Mouse (Mus musculus) layer of hippocampus, adult 9-10 months (tissue): ENCODE results near the gene Vim.
A peak's percentile ranks its signal among the peaks of the same experiment; 100 is the strongest.

Experiments used
- DNase-seq: peaks from one replicate; pipeline ENCODE4 v3.0.0; 2022; ENCODE audit warnings: low spot score

Gene Vim

GRCm38 (mm10) chr2:13573408-13574065 lies at the start of gene Vim:
TSS of gene Vim (plus strand) at chr2:13573927.
- no peak for DNase-seq

- DNase-seq, result no peak
Observed at GRCm38 (mm10) chr2:13526205-13526604, 47.5 kb upstream of the Vim start.

- DNase-seq, result no peak
Observed at GRCm38 (mm10) chr2:13527125-13527524, 46.6 kb upstream of the Vim start.

- DNase-seq, result no peak
Observed at GRCm38 (mm10) chr2:13527531-13527930, 46.2 kb upstream of the Vim start.

- no peak for DNase-seq
Observed at GRCm38 (mm10) chr2:13529253-13529933, 44.3 kb upstream of the Vim start.

GRCm38 (mm10) chr2:13530639-13531038 lies 43.1 kb upstream of the Vim start:
- DNase-seq, result no peak

- no peak for DNase-seq
Observed at GRCm38 (mm10) chr2:13536747-13537146, 37.0 kb upstream of the Vim start.

- DNase-seq, result no peak
Observed at GRCm38 (mm10) chr2:13537733-13538132, 36.0 kb upstream of the Vim start.

- DNase-seq, result no peak
Observed at GRCm38 (mm10) chr2:13538258-13538657, 35.5 kb upstream of the Vim start.

- DNase-seq, result no peak
Observed at GRCm38 (mm10) chr2:13538704-13539377, 34.9 kb upstream of the Vim start.

GRCm38 (mm10) chr2:13539860-13540259 lies 33.9 kb upstream of the Vim start:
- DNase-seq, result no peak

GRCm38 (mm10) chr2:13543519-13544124 lies 30.1 kb upstream of the Vim start:
- DNase-seq, result no peak

GRCm38 (mm10) chr2:13544193-13544824 lies 29.4 kb upstream of the Vim start, which contains the start of gene Trdmt1:
TSS of gene Trdmt1 (minus strand) at chr2:13544668.
- peak; percentile 49 for DNase-seq

- DNase-seq, result no peak
Observed at GRCm38 (mm10) chr2:13548749-13549148, 25.0 kb upstream of the Vim start.

GRCm38 (mm10) chr2:13553966-13554365 lies 19.8 kb upstream of the Vim start:
- no peak for DNase-seq

- DNase-seq, result no peak
Observed at GRCm38 (mm10) chr2:13556239-13556638, 17.5 kb upstream of the Vim start.

GRCm38 (mm10) chr2:13557145-13558030 lies 16.3 kb upstream of the Vim start:
- no peak for DNase-seq

- DNase-seq, result no peak
Observed at GRCm38 (mm10) chr2:13558607-13559262, 15.0 kb upstream of the Vim start.

GRCm38 (mm10) chr2:13559303-13559702 lies 14.4 kb upstream of the Vim start:
- DNase-seq, result no peak

- DNase-seq, result no peak
Observed at GRCm38 (mm10) chr2:13559729-13560128, 14.0 kb upstream of the Vim start.

GRCm38 (mm10) chr2:13560396-13560795 lies 13.3 kb upstream of the Vim start:
- no peak for DNase-seq
